Mouse (Mus musculus) right cerebral cortex, adult 2 months (tissue): ENCODE results near the gene Tmem163.

Experiments
- DNase-seq, 2 experiments: peaks; one replicate each; pipeline ENCODE4 v3.0.0; 2021 to 2022; ENCODE audit warnings: low spot score in 2 of 2

Tmem163 gene

DNA sequence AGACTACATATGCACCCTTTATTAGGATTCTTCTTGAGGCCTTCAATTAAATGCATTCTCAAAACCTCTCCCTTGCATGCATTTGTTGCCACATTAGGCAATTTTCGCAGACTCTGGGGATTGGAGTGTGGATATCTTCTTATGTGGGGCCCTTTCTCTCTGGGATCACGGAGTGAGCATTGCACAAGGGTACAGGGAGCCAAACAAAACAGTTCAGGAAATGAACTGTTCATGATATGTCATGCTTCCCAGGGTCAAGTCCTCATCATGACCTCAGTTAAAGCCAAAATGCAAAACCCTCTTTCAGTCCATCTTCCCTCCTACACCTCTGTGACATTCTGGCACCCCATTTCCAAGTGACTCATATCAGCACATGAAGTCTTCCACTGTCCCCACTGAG, 27.8 kb downstream of the Tmem163 start:
- DNase-seq = no peak

DNA sequence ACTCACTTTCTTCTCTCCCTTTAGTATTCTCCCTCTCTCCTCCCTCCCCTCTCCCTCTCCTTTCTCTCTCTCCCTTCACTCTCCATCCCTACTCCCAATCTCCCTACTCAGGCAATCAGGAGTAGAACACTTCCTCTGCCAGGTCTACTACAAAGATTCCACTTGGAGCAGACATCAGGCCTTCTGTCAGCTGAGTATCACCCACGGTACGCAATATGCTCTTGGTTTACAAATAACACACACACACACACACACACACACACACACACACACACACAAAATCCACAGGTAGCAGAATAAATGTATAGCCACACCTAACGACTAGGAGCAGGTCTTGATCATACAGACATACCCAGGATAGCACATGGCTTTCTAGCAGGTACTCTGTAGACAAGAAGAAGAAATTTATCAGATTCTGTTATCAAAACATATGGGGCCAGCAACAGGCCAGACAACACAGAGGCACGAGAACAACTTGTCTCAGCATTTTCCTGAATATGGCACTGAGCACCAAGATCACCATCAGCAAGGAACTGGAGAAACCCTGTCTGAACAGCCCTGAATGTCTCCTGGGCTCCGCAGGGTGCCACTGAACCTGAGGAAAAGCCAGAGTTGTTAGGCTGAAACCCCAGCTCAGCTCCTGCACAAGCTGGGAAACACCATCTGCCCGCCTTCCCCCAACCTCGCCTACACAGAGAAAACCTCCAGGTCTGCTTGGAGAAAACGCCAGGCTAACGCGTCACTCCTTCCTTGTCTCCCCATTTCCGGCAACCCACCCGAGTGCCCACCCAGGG, 36.2 kb downstream of the Tmem163 start:
- peak; percentile 10 to 20 for DNase-seq

DNA sequence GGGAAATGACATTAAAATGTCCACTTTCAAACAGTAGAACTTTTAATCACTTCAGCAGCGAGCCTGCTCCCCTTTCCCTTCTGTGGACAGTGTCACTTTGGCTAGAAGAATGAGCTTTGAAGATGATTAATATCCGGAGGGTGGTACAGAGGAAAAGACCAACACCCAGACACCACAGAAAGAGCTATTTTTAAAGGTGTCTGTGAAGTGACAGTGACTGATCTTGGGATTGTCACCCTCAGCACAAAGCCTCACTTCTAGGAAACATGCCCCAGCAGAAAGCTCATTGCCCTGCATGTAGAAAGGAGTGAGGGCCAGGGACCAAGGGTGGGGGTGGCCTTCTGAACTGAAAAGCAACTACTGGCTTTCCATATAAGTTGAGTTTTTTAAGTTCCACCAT, 41.4 kb downstream of the Tmem163 start:
- DNase-seq = no peak

DNA sequence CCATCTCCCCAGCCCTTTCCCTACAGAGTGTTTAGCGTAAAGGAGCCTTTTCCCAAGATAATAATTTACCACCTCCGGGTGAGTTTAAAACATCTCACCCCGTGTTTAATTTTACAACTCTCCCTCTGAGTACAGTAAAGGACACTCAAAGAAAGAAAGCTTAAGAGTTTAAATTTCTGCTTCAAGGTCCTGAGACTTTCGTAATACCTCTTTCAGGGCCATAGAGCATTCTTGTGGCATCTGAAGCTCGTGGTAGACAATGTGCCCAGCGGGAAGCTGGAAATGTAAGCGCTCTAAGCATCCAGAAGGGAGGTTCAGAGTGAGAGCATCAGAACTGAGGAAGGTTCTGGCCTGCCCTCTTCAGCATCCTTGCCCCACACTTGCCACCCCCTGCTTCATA, 52.2 kb downstream of the Tmem163 start:
- DNase-seq = no peak

DNA sequence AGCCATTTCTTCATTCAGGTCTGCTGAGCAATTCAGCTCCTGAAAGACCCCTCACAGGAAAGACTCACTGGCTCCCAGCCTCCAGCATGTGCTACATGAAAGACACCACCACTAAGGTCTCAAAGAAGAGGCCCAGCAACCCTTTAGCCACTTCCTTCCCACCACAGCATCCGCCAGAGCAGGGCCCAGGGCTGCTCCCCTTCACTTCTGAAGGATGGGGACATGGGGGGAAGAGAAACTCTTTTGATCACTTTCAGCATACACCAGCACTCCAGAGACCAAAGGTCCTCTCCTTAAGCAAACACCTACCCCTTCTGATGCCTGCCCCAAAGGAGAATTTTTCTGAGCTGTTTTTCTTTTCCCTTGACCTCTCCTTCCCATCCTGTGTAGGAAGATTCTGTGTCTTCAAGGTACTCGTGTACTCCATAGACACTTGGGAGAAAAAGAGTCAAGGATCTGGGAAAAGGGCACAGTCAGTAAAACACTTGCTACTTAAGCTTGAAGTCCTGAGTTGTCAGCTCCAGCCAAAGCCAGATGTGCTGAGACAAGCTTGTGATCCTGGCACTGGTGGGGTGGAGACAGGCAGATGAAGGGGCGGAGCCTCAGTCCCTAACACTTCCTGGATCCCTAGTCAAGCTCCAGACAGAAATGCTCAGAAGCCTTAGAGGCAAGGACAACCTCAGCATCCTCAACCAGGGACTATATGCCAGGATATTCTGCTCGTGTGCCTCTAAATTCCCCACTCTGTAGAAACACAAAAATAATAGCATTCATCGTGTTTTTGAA, 53.6 kb downstream of the Tmem163 start:
- no peak for DNase-seq

DNA sequence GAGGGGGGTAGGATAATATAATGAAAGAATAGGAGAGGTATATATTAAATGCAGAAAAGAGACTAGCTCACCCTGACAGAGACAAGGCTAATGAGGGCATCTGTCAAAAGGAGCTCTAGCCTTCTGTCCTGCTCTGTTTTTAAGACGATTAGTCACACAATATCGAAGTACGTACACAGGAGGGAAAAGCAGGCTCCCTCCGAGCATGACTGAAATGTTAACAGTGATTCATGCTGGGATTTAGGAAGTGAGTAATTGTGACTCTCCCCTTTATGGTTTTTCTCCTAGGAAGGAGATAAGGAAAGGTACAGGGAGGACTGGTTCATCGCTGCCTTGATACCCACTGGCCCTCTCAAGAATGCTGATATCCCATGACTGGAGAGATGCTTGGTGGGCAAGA, 57.0 kb downstream of the Tmem163 start:
- no peak for DNase-seq

DNA sequence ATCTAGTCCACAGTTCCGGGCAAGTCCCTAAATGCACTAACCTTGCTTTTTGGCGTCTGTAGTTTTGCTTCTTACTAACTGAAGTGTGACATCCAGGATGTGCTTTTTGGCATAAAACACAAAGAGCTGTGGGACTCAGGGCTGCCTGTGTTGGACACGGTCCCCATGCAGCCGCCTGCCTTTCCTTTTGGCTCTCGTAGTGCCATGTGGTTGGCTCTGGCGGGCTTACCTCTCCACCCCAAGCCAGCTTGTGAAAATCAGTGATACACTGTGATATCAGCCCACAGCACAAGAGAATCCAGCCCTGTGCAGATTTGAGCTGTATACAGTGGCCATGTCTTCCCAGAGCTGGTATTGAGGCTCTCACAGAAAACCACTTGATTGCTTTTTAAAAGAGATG, 60.3 kb downstream of the Tmem163 start:
- no peak for DNase-seq

DNA sequence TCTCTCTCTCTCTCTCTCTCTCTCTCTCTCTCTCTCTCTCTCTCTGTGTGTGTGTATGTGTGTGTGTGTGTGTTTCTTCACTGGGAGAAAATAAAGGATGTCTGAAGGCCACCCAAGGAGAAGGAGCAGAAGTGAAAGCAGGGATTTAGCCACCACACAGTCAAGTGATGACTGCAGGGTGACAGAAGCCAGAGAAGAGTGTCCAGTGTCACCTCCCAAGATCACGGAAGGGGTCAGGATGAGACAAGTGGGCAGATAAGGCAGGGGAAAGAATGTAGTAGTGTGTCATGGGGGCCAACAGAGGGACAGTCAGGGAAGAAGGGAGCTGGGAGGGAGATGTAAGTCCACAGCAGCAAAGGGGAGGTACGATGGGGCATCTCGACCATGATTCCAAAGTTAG, 69.0 kb downstream of the Tmem163 start:
- DNase-seq = no peak

DNA sequence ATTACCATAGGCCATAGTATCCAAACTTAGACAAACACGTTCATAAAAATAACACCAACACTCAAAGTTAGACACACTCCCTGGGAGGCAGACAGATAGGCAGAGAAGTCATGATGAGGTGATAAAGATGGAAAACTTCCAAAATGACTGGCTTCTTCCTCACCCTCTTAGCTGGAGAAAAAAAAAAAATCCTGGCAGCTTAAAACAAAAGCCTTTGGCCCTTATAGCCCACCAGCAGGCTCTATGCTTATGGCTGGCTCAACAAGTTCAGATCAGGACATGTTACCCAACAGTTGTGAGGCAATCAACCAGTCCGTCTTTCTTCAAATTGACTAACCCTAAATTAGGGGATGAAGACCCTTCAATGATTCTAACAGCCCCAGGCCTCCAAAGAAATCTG, 69.5 kb downstream of the Tmem163 start:
- DNase-seq = no peak

DNA sequence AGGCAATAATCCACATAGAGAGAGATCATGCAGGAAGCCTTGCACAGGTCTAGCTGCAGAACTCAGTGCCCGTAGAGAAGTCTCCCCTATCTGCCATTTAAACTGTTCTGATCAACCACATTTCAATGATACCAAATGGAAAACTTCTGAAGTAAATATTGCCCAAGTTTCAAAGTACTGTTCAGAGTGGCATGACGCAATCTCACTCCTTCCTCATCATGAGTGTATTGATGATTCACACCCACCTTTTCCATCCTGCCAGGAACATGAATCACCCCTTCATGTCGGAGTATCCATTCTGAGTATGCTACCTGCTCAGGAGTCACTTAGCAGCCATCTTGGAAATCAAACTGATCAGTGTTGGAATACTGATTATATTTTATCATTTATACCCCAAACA, 71.0 kb downstream of the Tmem163 start:
- DNase-seq = no peak

DNA sequence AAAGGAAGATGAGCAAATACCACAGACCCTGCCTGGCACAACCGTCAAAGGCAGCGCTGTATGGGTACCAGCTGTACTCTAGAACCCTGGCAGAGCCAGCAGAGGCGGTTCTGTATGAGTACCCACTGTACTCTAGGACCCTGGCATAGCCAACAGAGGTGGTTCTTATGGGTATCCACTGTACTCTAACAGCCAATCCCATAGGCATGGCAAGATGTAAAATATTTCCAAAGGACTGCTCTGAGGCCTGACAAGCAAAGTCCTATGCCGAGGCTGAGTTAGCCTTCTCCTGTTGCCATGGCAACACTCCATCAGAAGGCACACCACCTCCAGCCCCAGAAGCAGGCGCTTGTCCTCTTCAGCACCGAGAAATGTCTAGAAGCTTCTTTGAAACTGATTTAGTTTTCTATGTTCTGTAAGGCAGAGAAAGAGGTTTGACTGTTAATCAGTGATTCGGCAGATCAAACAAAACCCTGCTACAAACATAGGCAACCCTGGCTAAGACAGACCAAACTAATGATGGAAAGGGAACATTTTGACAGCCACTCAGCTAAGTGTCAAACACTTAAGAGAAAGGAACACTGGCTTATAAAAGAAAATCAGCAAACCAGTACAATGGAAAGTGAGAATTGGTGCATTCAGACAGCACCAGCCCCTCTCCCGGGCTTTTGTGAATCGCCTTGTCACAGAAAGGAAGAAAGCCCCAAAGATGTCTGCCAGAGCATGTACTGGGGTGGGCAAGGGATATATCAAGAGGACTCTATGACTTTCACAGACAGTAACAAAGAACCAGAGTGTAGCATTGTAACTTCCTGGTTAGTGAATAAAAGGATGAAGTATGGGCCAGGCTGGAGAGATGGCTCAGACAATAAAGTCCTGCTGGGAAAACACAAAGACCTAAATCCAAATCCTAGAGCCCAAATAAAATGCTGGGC, 75.4 kb downstream of the Tmem163 start:
- DNase-seq = no peak

DNA sequence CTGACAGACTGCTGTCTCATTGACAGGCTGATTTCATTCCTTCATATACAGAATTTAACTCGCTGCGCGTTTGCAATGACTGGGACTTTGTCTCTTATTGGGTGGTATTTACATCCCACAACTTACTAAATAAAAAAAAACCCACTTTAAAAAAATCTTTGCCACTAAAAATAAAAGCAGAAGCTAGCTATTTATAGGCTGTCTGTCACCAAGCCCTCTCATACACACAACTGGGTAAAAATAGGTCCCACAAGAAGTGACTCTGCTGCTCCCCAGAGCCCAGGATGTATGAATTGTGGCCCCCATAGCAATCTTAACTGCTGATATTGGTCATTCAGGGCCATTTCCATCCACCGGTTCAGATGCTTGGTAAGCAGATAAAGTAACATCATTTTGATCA, 83.2 kb downstream of the Tmem163 start:
- DNase-seq = no peak

DNA sequence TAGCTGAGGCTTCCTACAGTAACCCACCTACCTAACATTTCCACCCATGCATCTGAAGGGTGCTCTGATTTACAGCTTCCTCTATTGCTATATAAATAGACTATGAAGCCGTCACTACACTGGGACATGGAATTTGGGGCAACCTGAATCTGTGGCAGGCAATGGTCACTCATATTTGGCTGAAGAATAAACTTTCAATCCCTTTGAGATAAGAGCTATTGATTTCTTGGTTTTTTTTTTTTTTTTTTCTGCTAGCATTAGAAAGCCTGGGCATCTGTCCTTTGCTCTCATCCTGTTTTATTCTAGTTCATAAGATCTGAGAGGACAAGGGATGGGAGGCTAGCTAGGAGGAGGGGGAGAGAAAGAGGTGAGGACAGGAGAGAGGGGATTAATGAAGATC, 83.6 kb downstream of the Tmem163 start:
- DNase-seq = no peak

DNA sequence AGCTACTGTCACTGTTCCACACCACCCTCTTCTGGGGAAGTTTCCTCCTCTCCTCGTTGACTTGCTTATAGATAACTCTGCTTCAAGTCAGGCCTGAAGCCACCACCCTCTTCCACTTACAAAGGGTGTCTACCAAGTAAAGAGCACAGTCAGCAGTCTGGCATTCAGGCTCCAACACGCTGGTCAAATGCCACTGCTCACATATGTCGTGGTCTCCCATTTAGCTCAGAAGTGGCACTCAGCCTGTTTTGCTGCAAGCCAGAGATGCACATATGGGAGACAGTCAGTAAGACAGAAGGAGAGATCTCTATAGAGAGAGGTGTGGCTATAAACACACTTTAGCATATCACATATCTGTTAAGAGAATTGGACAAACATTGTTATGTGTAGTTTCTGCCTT, 89.8 kb downstream of the Tmem163 start:
- no peak for DNase-seq

DNA sequence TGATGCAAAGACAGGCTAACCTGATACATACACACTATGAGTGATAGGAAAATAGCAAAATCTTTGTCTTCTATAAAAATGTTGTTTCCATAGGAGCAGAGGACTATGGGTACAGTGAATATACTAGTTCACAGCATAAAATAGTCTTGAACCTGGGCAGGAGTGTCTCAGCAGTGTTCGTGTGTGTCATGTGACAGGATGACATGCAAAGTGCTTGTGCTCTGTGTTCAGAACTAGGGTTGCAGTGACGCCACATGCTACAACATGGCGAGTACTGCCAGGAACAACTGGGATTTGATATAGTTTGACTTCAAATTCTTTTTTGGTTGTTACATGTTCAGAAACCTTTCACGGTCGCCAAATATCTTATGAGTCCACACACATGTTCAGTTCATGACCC, 92.3 kb downstream of the Tmem163 start:
- DNase-seq = no peak

DNA sequence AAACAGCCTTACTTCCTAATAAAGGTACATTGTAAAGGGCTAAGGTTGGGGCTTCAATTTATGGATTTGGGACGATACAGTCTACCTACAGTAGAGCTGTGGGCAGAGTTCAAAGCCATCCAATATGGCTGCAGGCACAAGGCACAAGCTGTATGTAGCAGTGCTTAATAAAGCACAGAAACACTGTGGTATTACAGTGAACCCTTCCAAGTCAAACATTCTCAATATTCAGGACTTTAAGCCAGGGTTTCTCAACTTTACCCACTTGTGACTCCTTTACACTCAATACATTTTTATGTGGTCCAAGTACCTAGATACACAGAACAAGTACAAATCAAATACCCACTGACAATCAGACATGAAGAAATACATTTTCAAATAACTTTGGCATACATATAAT, 93.2 kb downstream of the Tmem163 start:
- no peak for DNase-seq

DNA sequence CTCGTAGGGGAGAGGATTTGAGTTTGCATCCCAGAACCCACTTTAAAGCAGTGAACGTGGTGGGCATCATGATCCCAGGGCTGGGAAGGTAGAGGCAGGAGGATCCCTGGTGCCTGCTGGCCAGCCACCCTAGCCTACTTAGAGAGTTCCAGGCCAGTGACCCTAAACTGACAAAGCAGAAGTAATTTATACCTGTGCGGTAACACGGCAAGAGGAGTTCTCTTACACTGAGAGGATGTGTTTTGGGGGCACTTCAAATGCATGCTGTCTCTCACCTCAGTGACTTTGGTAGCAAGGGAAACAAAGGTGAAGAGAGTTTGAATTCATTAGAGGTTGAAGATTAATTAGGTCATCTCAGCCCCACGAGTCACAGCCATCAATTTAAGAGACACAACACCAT, 101.4 kb downstream of the Tmem163 start:
- no peak for DNase-seq

DNA sequence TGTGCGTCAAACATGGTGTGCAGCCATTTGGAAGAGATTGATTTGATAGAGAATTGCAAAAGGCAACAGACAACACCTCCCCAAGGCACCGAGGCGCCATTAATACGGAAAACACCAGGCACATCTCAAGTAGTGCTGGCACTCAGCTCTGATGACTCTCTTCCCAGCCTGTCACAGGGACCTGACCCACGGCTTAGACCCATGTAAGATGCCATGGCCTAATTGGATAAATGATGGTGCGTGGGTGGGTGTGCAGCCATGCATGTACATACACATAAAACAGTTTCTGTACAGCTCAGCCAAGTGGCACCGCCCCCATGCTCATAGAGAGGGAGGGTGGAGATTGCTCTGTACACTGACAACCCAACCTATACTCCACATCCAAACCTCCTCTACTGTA, 102.3 kb downstream of the Tmem163 start:
- DNase-seq = no peak

DNA sequence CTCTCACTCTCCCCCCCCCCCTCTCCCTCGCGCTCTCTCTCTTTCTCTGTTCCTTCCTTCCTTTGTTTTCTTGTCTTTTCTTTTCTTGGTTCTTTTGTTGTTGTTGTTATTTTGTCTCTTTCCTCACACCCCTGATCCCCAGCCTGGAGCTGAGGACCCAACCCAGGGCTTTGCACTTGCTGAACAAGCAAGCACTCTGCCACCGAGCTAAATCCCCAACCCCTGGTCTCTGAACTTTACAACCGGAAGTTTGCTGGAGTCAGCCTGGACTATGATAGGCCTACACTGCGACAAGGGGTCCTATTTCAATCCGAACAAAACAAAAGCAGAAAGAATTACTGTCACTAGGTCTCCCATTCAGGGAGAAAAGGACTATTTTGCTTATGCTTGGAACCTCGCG, 102.8 kb downstream of the Tmem163 start:
- DNase-seq = no peak

DNA sequence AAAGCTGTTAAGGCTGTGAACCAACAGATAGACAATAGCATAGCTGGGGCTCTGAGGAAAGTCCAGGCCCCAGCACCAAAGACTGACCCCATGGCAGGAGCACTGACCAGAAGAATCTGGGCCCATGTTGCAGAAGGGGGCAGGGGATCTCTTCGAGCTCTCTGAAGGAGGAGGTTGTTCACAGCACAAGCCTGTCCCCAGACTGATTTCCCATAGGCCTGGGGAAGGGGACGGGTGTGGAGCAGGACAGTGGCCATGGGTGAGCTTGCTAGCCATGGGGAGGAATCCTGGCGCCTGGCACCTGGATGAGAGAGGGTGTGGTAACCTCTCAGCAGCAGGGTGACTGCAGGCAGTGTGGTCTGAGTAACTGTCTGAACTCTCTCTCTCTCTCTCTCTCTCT, 103.2 kb downstream of the Tmem163 start:
- no peak for DNase-seq

DNA sequence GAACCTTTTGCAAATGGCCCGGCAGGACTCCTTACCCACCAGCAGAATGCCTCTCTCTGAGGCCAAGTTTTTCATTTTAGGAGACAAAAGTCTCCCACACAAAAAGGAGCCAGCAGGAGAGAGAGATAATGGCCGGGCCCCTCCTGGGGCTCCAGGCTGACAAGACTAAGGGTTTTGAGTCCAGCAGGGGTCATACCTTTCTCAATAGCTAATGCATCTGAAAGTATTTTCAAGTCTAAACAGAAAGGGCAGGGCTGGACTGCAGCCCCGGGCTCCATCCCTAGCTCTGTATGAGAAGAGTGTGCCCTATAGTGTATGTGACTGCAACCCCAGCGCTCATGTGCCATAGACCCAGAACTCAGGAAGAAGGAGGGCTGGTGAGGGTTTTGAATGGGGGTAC, 103.7 kb downstream of the Tmem163 start:
- no peak for DNase-seq

DNA sequence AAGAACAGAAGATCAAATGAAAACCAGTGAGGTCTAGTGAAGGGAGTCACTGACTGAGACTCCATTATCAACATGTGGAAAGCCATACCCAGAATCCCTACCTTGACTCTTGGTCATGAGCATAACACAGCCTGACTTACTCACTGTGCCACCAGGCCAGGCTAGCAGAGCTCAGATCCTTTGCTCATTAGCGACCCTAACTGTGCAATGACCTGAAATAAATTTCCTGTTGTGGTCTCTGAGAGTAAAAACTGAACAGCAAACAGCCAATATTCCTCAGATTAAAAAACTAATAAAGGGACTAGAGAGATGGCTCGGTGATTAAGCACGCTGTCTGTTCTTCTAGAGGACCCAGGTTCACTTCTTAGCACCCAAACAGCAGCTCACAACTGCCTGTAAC, 106.2 kb downstream of the Tmem163 start:
- DNase-seq = no peak
